Mouse (Mus musculus) mouse embryonic stem cell (cell line): ENCODE measurements around the gene Zfp160.
"Not testable (repeated sequence)": the region's sequence is repeated elsewhere in the genome, so short reads cannot be mapped to it uniquely, and the experiment has no call there.

Source experiments
- in situ Hi-C, 2 experiments: fragments of 300-500 bp; cut with MboI; formaldehyde crosslinking; loops; 1 replicate in 1 of 2; 3 replicates in 1 of 2; pipeline ENCODE4 v1.14.3; 2019 to 2020; ENCODE audit warnings: low sequenced_read_pairs in 2 of 2, low pct_unique_long_range_greater_than_20kb in 1 of 2, mixed read lengths in 1 of 2; ENCODE audit not compliant: unreplicated experiment in 1 of 2

The Zfp160 gene

DNA sequence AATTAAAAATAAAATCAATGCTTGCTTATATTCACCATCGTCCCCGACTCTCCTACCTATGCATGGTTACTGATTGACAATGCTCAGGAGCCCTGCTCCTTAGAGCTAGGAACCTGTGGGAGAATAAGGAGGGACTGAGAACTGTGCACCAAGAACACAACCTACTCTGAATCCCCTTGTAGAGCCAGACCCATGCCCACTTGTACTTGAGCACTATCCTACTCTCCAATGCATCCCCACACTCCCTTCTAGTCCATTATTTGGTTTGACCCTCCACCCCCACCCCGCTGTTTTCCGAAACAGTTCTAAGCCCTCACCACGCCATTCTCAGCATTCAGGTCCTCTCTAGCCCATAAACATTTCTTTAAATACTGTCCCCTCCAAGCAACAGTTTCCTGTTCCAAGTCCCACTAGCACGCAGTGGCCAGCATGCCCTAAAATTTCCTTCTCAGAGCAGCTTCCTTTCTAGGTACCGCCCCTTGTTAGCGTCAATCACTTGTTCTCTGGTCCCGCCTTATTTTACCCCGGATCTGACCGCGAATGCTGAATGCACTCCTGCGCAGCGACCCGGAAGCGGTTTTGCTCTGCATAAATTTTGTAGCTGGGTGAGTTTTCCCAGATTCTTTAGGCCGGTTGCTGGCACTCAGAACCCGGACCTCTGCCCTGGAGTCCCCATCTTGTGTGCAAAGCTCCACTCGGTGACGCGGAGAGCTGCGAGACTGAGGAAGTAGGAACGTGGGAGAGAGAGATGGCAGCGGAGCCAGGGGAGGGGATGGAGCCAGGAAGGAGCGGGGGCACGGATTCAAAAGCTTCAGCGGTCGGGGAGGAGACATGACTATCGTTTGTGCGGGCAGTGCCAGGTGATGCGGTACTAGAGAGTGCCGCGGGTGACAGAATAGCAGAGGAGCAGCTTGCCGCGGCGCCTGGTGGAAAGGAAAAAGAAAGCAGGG is at the start of gene Zfp160:
TSS of gene Zfp160 (plus strand) at position 522 of the 950 bp plus-strand sequence.
- in situ Hi-C loops, result no loop called here

DNA sequence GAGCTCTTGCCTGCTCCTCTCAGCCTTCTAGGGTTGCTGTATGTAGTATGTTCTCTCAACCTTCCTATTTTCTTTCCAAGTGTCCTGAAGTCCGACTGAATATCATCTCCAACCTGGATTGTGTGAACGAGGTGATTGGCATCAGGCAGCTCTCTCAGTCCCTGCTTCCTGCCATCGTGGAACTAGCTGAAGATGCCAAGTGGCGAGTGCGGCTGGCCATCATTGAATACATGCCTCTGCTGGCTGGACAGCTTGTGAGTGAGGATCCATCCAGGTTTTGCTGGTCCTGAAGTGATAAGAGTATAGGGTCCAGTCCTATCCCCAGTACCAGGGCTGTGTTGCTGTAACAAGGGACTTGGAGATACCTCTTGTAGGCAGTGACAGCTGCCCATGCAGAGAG is 48.3 kb upstream of the Zfp160 start:
- in situ Hi-C loops, result loop anchor here in 1 of 2 experiments (25.0 kb wide), 1 partner anchor 777 kb away; the partner anchor contains the start of gene Zfp229

DNA sequence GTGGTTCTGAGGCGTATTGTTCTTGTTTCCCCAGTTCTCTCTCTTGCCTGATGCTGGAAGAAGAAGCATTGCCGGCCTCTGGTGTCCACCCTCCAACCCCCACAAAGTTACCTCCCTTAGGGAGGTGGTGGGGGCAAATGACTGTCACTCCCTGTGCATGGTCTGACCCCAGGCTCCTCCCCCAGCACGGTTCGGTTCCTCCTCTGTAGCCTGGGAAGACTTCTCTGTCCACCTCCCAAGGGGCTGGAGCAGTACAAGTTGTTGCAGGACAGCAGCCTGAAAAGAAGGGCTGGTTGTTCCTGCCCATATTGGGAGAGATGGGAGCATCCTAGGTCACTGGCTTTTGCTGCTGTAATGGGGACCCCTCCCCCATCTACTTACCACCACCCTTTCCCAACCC is 43.3 kb upstream of the Zfp160 start:
- in situ Hi-C loops, result loop anchor here in 1 of 2 experiments (25.0 kb wide), 1 partner anchor 772 kb away; the partner anchor contains the start of gene Zfp229

DNA sequence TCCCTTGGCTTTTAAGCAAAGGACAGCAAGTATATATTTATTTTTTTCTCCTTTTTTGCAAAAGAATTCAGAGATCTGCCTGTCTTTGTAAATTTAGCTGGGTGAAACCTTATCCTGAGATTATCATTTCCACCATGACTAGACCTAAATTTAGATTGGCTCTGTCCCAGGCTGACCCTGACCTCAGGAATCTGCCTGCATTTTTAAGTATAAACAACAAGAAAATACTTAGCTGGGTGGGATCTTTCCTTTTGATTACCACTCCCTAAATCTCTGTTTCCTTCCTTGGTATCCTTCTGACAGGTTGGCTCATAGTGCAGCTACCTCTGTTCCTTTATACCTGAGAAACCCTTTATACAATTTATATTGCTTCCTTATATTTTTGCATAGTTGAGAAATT is 42.0 kb upstream of the Zfp160 start:
- in situ Hi-C loops, result loop anchor here in 1 of 2 experiments (25.0 kb wide), 1 partner anchor 771 kb away; the partner anchor contains the start of gene Zfp229

DNA sequence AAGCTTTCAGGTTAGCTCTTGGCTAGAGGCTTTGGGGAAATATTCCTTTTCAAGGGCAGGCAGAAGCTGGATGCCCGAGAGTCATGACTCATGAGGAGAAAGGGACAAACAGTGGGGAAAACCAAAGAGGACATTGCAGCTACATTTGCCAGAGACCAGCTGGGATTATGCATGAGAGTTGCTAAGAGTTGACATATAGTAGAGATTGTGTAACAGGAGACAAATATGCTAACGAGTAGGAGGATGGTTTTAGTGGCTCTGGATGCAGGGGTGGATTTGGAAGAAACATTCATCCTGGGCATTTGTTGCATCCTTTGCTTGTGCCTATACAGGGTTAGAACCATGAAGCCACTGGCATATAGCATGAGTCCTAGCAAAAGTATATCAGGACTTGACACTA is 15.0 kb upstream of the Zfp160 start:
- in situ Hi-C loops, result no loop called here

DNA sequence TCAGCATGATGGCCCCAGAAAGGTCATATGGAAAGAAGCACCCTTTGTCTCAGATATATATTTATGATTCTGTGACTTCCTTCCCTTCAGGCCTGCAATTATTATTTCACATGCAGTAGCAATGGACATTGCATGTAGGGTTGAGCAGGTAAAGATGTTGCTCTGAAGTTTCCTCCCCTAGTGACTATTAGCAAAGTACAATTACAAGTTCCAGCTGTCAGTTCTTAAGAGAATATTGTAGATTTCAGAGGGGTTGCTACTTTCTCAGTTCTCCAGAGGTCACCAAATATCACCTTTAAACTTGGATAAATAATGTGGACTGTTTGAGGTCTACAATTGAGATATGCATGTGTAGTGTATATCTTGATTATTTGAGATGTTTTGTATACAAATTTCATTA is 12.3 kb upstream of the Zfp160 start, which contains the start of gene Vmn1r233:
TSS of gene Vmn1r233 (minus strand) at position 101 of the 400 bp plus-strand sequence.
- in situ Hi-C loops, result no loop called here

DNA sequence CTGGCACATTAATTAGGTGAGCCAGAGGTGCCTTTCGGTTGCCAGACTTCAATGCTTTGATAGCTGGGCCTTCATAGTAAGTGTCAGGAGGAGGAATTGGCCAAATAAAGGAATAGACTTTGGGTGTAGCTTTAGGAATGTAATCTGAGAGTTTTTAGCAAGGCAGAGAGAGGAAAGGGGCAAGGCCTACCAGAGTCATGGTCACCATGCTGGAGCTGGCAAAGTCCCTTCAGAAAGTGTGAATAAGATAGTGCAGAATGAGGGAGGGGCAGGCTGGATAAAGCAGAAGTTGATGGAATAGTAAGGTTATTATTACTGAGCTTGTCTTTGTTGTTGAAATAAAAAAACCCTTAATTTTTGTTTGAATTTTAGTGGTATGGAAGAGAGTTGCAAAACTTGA is 1.0 kb downstream of the Zfp160 start:
- in situ Hi-C loops, result no loop called here

DNA sequence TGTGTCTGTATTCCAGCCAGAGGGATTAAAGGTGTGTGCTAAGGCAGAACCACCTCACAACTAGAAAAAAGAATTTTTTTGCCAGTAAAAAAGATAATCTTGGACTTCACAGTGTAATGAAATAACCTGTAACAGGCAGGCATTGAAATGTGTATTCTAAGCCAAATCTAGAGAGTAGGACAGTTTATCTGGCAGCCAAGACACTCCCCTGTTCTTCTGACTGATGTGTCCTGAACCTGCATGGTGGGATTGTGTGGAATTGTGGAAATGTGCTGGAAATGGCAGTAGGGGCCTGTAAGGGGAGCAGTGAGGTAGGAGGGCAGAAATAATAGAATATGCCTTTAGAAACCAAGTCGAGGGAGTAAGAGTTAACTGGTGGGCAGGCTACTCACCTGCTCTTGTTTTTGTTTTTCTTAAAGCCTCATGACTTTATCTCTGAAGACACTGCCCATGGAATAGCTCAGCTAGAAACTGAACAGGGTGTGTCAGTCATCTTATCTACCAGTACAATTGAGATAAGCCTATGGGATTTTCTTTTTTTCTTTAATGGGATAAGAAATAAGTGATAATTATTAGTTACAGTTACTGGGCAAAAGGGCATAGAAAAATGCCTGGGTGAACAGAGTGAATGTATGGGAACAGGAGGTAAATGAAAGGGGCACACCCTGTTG is 9.8 kb downstream of the Zfp160 start:
- in situ Hi-C loops, result no loop called here

DNA sequence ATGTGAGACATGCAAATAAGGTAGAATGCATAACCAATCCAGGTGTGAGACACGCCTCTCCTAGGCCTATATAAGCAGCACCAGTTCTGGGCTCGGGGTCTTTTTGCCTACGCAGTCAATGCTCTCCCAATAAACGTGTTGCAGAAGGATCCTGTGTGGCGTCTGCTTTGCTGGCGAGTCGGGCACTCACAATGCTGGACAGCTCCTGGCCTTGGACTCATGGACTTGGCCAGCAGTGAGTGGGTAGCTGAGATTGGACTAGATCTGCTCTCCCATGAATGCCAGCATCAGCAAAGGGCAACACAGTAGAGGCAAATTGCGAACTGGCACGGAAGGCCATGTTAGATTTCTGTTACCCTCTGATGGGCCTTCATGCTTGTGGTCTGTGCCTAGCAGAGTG is 39.3 kb downstream of the Zfp160 start:
- in situ Hi-C loops, result not testable (repeated sequence)

DNA sequence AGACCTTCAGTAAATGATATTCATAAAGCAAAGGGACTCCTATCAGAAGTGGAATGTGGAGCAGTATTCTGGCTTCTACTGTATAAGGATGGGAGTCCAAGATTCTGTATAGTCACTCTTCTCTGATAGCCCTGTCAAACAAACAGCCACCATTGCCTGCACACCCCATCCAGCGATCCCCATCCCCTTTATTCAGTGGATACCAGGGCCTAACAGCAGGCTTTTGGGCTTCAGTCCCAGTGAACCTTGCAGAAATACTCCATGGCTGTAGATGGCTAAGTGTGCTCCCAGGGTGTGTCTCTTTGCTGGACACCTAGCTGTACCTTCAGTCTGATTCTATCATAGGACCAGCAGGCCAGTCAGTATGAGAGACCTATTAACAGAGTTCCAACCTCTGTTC is 42.2 kb downstream of the Zfp160 start:
- in situ Hi-C loops, result no loop called here

DNA sequence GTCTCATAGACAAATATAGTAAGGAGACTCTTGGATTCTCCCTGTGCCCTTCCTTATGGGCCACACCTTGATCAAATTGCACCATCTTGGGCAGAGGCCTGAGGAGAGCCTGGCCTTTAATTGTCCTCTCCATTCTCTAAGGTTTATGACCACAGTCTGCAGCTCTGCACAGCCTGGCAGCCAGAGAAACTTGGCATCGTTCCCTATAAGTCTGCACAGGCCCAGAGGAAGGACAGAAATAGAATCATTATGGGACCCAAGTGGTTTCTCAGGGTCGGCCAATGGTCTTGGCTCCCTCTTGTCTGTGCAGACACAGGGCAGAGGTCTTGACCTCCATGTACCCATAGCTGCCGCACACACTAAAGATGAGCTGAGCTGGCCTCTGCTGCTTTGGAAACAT is 42.6 kb downstream of the Zfp160 start:
- in situ Hi-C loops, result not testable (repeated sequence)

DNA sequence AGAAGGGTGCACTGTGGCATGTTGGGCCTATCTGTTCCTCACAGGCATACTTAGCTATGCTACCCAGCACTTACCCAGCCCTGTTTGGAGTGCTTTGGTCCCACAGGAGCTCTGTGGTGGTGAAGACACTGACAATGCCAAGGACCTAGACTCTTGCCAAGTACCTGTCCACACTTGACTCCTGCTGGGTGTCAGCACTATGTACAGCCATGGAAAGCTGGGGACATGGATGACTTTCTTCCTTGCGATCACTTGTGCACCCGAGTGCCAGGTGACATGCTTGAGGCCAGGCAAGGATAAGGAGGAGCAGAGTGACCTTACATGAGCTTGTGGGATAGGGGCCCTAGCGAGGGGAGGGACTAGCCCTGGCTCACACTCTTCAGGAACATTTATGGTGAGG is 43.2 kb downstream of the Zfp160 start:
- in situ Hi-C loops, result not testable (repeated sequence)

DNA sequence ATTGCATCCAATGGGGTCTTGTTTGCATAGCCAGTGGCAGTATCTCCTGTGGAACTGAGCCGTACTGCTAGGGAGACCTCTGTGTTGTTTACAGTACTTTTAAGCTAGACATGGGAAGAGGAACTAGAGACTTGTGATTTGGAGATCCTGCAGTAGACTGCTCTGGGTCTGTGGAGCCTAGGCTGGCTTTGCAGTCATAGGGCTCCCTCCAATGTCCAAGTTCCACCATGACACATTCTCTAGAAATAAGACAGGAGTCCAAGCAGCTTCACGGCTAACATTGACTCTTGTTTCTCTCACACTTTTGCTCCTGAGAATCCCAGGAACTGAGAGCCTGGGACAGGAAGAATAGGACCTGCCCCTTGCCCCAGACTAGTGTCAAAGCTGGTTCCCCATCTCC is 44.6 kb downstream of the Zfp160 start:
- in situ Hi-C loops, result no loop called here

DNA sequence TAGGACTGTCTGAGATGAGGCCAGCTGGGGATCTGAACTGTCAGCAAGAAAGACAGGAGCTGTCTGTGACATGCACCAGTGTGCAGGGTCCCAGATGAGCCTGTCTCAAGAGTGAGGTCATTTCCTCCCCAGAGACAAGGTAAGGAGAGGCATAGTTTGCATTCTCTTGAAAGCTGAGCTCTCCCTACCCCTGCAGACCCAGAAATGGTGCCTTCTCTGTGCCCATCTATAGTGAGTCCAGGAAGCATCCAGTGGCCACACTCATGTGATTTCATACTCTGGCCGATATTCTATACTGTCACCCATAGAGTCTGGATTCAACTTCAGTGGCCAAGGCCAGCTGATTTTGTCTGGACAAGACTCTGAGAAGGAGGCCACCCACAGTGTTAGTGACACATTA is 46.4 kb downstream of the Zfp160 start:
- in situ Hi-C loops, result loop anchor here in 1 of 2 experiments (5.0 kb wide), 1 partner anchor 42 kb away; no protein-coding TSS in a partner anchor

DNA sequence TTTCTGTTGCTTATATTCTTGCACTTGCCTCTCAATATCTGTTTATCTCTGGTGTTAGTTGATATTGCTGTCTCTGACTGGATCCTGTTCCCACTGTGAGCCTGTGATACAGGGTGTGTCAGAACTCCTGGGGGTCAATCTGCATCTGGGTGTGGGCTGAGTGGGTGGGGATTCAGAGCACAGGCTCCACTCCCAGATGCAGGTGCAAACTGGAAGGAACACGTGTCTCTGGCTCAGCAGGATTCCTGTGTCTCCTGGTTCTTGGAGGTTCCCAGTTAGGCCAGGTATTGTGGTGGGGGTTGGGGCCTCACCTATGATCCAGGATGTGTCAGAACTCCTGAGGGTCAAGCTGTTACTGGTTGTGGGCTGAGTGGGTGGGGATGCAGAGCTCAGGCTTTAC is 56.8 kb downstream of the Zfp160 start:
- in situ Hi-C loops, result no loop called here

DNA sequence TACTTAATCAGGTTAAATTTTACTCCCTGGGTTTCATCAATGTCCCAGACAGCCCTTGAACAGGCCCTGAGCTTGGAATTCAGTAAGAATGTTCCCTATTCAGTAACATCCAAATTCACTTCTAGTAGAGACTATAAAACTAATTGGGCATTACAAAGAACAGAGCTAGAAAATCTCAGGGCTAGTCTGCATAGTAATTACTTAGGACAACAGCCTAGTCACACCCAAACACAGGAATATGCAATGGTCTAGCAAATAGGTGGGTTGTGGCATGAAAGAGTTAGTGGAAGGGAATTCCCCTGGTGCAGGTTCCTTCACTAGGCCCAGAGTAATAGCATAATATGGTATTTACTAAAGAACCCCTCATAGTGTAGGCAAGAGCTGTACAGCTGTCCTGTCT is 58.3 kb downstream of the Zfp160 start:
- in situ Hi-C loops, result no loop called here

DNA sequence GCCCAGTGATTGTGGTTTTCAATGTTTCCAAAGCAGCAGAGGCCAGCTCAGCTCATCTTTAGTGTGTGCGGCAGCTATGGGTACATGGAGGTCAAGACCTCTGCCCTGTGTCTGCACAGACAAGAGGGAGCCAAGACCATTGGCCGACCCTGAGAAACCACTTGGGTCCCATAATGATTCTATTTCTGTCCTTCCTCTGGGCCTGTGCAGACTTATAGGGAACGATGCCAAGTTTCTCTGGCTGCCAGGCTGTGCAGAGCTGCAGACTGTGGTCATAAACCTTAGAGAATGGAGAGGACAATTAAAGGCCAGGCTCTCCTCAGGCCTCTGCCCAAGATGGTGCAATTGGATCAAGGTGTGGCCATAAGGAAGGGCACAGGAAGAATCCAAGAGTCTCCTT is 60.7 kb downstream of the Zfp160 start:
- in situ Hi-C loops, result not testable (repeated sequence)

DNA sequence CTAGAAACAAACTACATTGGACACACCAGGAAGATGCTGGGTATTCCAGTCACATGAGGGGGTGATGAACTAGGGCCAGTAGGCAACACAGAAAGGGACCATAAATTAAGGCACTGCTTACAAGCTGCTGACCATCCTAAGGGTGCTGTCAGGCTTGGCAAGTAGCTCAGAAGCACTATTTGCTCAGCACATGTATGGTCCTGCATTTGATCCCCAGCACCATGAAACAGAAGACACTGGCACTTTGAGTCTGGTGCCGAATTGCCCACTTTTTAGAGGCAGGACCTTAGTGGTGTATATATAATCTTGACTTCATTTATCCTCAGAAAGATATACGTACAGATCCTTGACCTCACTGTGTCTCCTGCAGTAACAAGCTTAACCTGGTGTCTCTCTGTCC is 62.3 kb downstream of the Zfp160 start:
- in situ Hi-C loops, result not testable (repeated sequence)
